Mouse (Mus musculus): ENCODE results near the gene Olfr1018.

The Olfr1018 gene

GRCm38 (mm10) chr2:85818179-85818578 is at the start of gene Olfr1018:
Gene Olfr1018 (plus strand): TSS chr2:85818479.
- no peak for DNase-seq (ENCODE audit: low spot score in 2 of 2)

GRCm38 (mm10) chr2:85772413-85772812 is 45.9 kb upstream of the Olfr1018 start, which contains the start of gene Olfr1014:
Gene Olfr1014 (plus strand): TSS chr2:85772713.
- no peak for DNase-seq (ENCODE audit: low spot score in 2 of 2)

GRCm38 (mm10) chr2:85781717-85782116 is 36.6 kb upstream of the Olfr1018 start, which contains the start of gene Olfr1015:
Gene Olfr1015 (plus strand): TSS chr2:85782017.
- no peak for DNase-seq (ENCODE audit: low spot score in 2 of 2)

GRCm38 (mm10) chr2:85792331-85792730 is 25.9 kb upstream of the Olfr1018 start:
- DNase-seq (ENCODE audit: low spot score in 2 of 2): no peak

- no peak for DNase-seq (ENCODE audit: low spot score in 2 of 2)
Observed at GRCm38 (mm10) chr2:85802444-85802843, 15.8 kb upstream of the Olfr1018 start, which contains the start of gene Olfr1016. Gene Olfr1016 (minus strand): TSS chr2:85802544.

- no peak for DNase-seq (ENCODE audit: low spot score in 2 of 2)
Observed at GRCm38 (mm10) chr2:85804501-85804900, 13.8 kb upstream of the Olfr1018 start.

GRCm38 (mm10) chr2:85845383-85845782 is 27.1 kb downstream of the Olfr1018 start, which contains the start of gene Olfr1019:
Gene Olfr1019 (minus strand): TSS chr2:85845483.
- no peak for DNase-seq (ENCODE audit: low spot score in 2 of 2)

- no peak for DNase-seq (ENCODE audit: low spot score in 2 of 2)
Observed at GRCm38 (mm10) chr2:85846730-85847129, 28.5 kb downstream of the Olfr1018 start, which contains the start of gene Olfr1020. Gene Olfr1020 (plus strand): TSS chr2:85847030.

GRCm38 (mm10) chr2:85868294-85868693 is 50.0 kb downstream of the Olfr1018 start, which contains the start of gene Olfr1022:
Gene Olfr1022 (plus strand): TSS chr2:85868594.
- DNase-seq (ENCODE audit: low spot score in 2 of 2): no peak
